Mouse (Mus musculus) hindbrain, embryonic 10.5 days (tissue): ENCODE measurements around the gene Celf5. TPM values are rescaled to one million over a fixed set of nuclear protein-coding genes. Genes with fewer than 3 reads are reported as not detected.
A peak's percentile ranks its signal among the peaks of the same experiment; 100 is the strongest.

Experiments used
- DNase-seq: peaks from one replicate; pipeline ENCODE4 v3.0.0-alpha.2; 2017; ENCODE audit warnings: low spot score
- H3K27ac ChIP-seq: fragments of 300-500 bp; sonication (generic); 2 replicates; pipeline ENCODE4 v1.5.1; 2016; ENCODE audit warnings: mild to moderate bottlenecking, moderate library complexity
- H3K27me3 ChIP-seq: fragments of 300-500 bp; sonication (generic); 2 replicates; pipeline ENCODE4 v1.6.1; 2016; ENCODE audit warnings: mild to moderate bottlenecking; ENCODE audit not compliant: poor library complexity, insufficient read depth, severe bottlenecking
- H3K36me3 ChIP-seq: fragments of 300-500 bp; sonication (generic); 2 replicates; pipeline ENCODE4 v1.6.1; 2016; ENCODE audit warnings: mild to moderate bottlenecking, moderate library complexity
- H3K4me1 ChIP-seq: fragments of 300-500 bp; sonication (generic); replicated peaks from 2 replicates; pipeline ENCODE4 v1.6.1; 2016; ENCODE audit warnings: mild to moderate bottlenecking
- H3K4me3 ChIP-seq: fragments of 300-500 bp; sonication (generic); 2 replicates; pipeline ENCODE4 v1.5.1; 2016; ENCODE audit warnings: mild to moderate bottlenecking, moderate library complexity
- H3K9me3 ChIP-seq: fragments of 300-500 bp; sonication (generic); 2 replicates; pipeline ENCODE4 v1.6.1; 2016; ENCODE audit warnings: mild to moderate bottlenecking, moderate library complexity
- WGBS: fragments of 180-500 bp; shearing (Covaris S2); methylation state at CpG from one replicate; pipeline ENCODE4 v1.1.7; 2016; 5-methylcytosine and 5-hydroxymethylcytosine counted together
- polyA plus RNA-seq: library from polyadenylated mRNA; unstranded; fragments of >200 nt; fragmentation: Nextera tagmentation; extraction: Ambion mirVana; gene quantifications from 2 replicates; pipeline ENCODE4 v1.2.1, GENCODE M21; 2016

Gene Celf5
- polyA plus RNA-seq, 1 experiment from 2014 or later, result 12.9 TPM

- H3K27ac ChIP-seq, result no peak overlapping the region
- no peaks in the 10 kb centered on the region for H3K36me3 ChIP-seq
- peak; percentile 3 for DNase-seq
- peaks cover 100% of the 10 kb centered on the region for H3K27me3 ChIP-seq
- 72% methylated on average over 4 of the region's 4 CpGs for WGBS
- H3K4me3 ChIP-seq, result peak overlapping the region; percentile 56; the same call in 1 of the 2 replicates
- H3K4me1 ChIP-seq, result peaks cover 45% of the 10 kb centered on the region
- H3K9me3 ChIP-seq, result no peaks in the 10 kb centered on the region
Observed at GRCm38 (mm10) chr10:81463531-81463930, 19.0 kb downstream of the Celf5 start.

DNA sequence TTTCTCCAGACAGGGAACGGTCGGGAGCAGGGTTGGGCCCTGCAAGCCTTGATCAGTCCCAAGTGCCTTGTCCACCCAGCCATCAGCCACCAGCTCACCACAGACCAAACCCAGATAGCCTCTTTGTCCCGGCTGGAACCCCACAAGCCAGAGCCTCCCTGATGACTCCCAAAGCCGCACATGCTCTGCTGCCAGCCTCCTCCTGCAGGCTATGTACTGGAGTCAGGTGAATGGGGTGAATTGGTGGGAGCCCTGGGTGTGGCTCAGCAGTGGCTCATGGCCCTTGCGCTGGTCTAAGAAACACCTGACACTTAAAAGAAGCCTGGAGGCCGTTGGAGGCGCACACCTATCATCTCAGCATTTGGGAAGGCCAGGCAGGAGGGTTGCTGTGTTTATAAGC lies 19.6 kb downstream of the Celf5 start:
- Histone ChIP-seq H3K4me1 (peaks cover 42% of the 10 kb centered on the region), H3K36me3 (no peaks in the 10 kb centered on the region), H3K9me3 (no peaks in the 10 kb centered on the region), H3K27me3 (peaks cover 100% of the 10 kb centered on the region), H3K4me3 (no peak overlapping the region), H3K27ac (no peak overlapping the region)
- no peak for DNase-seq
- WGBS, result 83% methylated on average over 7 of the region's 7 CpGs

GRCm38 (mm10) chr10:81462415-81462804 lies 20.1 kb downstream of the Celf5 start:
- no peak overlapping the region for H3K27ac ChIP-seq
- no peaks in the 10 kb centered on the region for H3K36me3 ChIP-seq
- 39% methylated on average over 7 of the region's 7 CpGs for WGBS
- no peak overlapping the region for H3K4me3 ChIP-seq
- H3K4me1 ChIP-seq, result peaks cover 37% of the 10 kb centered on the region
- no peak for DNase-seq
- peaks cover 100% of the 10 kb centered on the region for H3K27me3 ChIP-seq
- H3K9me3 ChIP-seq, result no peaks in the 10 kb centered on the region

GRCm38 (mm10) chr10:81461673-81462414 lies 20.7 kb downstream of the Celf5 start:
- Histone ChIP-seq H3K4me1 (peaks cover 37% of the 10 kb centered on the region), H3K9me3 (no peaks in the 10 kb centered on the region), H3K27me3 (peaks cover 100% of the 10 kb centered on the region), H3K4me3 (no peak overlapping the region), H3K27ac (no peak overlapping the region), H3K36me3 (no peaks in the 10 kb centered on the region)
- DNase-seq, result no peak
- 8% methylated on average over 16 of the region's 16 CpGs for WGBS

- H3K9me3 ChIP-seq, result no peaks in the 10 kb centered on the region
- peaks cover 100% of the 10 kb centered on the region for H3K27me3 ChIP-seq
- DNase-seq, result no peak
- peaks cover 37% of the 10 kb centered on the region for H3K4me1 ChIP-seq
- WGBS, result 39% methylated on average over 11 of the region's 11 CpGs
- no peak overlapping the region for H3K27ac ChIP-seq
- no peak overlapping the region for H3K4me3 ChIP-seq
- H3K36me3 ChIP-seq, result no peaks in the 10 kb centered on the region
Observed at GRCm38 (mm10) chr10:81460951-81461350, 21.6 kb downstream of the Celf5 start.

GRCm38 (mm10) chr10:81460471-81460870 lies 22.0 kb downstream of the Celf5 start:
- Histone ChIP-seq H3K4me1 (peaks cover 39% of the 10 kb centered on the region), H3K9me3 (no peaks in the 10 kb centered on the region), H3K27me3 (peaks cover 100% of the 10 kb centered on the region), H3K27ac (no peak overlapping the region), H3K36me3 (no peaks in the 10 kb centered on the region), H3K4me3 (no peak overlapping the region)
- DNase-seq, result no peak
- 25% methylated on average over 20 of the region's 20 CpGs for WGBS

DNA sequence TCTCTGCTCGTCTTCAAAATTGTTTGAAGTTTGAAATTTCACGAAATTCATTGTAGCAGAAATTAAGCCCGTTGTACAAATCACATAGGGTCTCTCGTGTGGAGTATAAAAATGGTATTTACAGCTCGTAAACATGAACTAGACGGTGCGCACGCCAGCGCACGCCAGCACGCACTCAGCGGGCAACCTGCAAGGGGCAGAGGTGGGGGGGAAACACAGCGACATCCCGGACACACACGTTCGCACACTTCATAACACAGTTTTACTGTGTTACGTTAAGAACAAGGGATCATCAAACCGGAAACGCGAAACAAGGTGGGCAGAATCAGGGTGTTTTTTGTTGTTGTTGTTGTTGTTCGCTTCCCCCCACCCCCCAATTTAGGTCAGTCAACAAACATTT lies 23.1 kb downstream of the Celf5 start:
- Histone ChIP-seq H3K36me3 (no peaks in the 10 kb centered on the region), H3K27me3 (peaks cover 100% of the 10 kb centered on the region), H3K4me1 (peaks cover 32% of the 10 kb centered on the region), H3K9me3 (no peaks in the 10 kb centered on the region), H3K27ac (no peak overlapping the region), H3K4me3 (no peak overlapping the region)
- no peak for DNase-seq
- WGBS, result 73% methylated on average over 21 of the region's 21 CpGs

DNA sequence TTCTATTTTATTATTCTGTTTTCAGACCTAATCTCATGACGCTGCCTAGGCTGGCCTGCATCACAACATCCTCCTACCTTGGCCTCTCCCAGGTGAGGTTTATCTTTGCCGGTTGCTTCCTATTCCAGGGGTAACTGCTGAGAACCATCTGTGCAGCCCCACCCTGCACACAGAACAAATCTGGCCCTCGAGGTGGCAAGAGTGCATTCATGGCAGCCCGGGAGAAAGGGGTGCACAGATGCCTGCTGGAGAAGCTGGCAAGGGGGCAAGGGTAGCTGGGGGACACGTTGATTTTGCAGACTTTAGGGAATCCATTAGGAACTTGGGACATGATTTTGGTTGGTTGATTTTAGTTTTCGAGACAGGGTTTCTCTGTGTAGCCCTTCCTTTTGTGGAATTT lies 24.2 kb downstream of the Celf5 start:
- Histone ChIP-seq H3K4me3 (no peak overlapping the region), H3K4me1 (peaks cover 22% of the 10 kb centered on the region), H3K9me3 (no peaks in the 10 kb centered on the region), H3K36me3 (no peaks in the 10 kb centered on the region), H3K27me3 (peaks cover 100% of the 10 kb centered on the region), H3K27ac (no peak overlapping the region)
- WGBS, result 84% methylated on average over 6 of the region's 6 CpGs
- DNase-seq, result no peak

DNA sequence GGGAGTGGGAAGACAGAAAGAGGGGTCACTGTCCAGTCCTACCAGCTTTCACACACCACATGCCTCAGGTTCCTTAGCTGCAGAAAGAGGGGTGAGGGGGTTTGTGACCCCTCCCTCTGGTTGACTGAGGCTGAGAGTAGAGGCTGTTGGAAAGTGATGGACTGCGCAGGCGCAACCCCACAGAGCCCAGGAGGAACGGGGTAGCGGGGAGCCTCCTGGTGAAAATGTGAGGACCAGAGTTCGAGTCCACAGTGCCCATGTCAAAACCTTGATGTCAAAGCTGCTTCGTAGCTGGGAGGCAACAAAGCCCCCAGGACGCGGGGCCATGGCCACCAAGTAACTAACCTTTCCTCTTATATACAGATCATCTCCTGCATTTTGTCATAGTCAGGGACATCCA lies 24.9 kb downstream of the Celf5 start:
- Histone ChIP-seq H3K4me1 (peaks cover 27% of the 10 kb centered on the region), H3K36me3 (no peaks in the 10 kb centered on the region), H3K9me3 (no peaks in the 10 kb centered on the region), H3K4me3 (no peak overlapping the region), H3K27ac (no peak overlapping the region), H3K27me3 (peaks cover 100% of the 10 kb centered on the region)
- DNase-seq, result no peak
- WGBS, result 86% methylated on average over 8 of the region's 8 CpGs

DNA sequence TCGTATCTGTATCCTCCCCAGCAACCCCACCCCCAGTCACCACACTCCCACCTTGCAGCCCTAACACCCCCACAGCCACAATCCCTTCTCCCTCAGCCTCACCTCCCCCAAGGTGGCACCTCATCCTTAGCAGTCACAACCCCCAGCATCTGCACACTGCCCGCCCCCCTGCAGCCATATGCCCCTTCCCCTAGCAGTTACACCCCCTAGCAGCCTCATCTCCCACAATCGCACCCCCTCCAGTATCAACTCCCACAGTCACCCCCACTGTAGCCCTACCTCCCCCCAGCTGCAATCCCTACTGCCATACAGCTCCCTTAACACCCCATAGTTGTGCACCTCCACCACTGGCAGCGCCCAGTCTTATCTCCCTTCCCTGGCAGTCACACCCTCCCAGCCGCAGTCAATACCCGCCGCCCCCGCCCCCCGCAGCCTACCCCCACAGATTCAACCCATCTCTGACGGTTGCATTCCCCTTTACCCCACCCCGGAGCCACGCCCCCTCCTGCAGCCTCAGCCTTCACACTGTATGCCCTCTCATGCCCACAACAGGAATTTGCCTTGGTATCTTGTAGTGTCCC lies 25.4 kb downstream of the Celf5 start:
- no peaks in the 10 kb centered on the region for H3K9me3 ChIP-seq
- peaks cover 100% of the 10 kb centered on the region for H3K27me3 ChIP-seq
- H3K4me1 ChIP-seq, result peaks cover 30% of the 10 kb centered on the region
- no peak overlapping the region for H3K27ac ChIP-seq
- no peak overlapping the region for H3K4me3 ChIP-seq
- DNase-seq, result no peak
- no peaks in the 10 kb centered on the region for H3K36me3 ChIP-seq
- 59% methylated on average over 12 of the region's 12 CpGs for WGBS

DNA sequence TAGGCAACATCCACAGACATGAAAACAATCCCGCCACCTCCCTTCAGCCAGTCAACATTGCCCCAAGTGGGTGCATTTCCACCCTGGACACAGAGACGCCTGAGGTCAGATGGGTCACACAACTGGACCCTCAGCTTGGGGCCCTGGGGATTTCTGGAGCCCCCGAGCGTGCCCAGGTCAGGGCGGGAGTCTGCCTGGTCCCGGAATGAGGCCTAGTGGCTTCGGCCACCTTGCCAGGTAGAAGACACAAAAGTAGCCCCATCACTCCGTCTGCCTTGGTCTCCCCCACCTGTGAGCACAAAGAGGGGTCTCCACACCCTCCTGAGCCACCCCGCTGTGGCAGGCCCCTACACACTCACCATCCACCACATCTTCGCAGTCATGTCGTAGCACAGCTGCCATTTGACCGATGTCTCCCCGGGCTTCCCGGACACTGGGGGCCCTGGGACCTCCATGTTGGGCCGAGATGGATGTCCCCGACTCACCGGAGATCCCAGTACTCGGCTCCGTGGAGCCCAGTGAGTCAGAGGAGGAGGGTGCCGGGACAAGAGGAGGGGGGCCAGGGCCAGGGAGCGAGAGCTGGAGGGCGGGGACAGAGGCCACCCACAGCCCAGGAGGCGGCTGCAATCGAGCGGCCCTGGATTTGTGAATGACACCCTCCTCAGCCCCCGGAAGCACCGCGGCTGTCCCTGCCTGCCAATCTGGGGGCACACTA lies 27.2 kb downstream of the Celf5 start, which contains the start of gene Nfic:
Gene Nfic (minus strand): TSS at position 455 of the 715 bp plus-strand sequence.
- 65% methylated on average over 28 of the region's 28 CpGs for WGBS
- Histone ChIP-seq H3K27me3 (peaks cover 100% of the 10 kb centered on the region), H3K27ac (no peak within 1 kb of the TSS), H3K4me1 (peaks cover 16% of the 10 kb centered on the region), H3K36me3 (no peaks in the 10 kb centered on the region), H3K4me3 (no peak within 1 kb of the TSS), H3K9me3 (no peaks in the 10 kb centered on the region)
- no peak for DNase-seq

DNA sequence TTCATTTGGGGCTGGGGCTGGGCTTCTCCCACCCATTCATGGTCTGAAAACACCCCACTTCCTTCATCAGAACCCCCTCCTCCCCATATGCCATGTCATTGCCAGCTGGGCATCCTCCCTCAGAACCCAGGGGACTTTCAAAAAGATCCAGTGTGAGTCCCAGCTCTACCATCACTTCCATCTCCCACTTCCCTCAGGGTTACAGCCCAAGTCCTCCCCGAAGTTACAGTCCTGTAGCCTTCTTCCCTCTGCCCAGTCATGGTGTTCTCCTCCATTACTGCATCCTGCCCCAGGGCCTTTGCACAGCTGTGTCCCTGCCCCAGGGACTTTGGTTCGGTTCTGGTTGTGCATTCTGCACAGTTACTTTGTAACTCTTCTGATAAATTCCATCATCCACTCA lies 28.4 kb downstream of the Celf5 start:
- no peaks in the 10 kb centered on the region for H3K9me3 ChIP-seq
- H3K27ac ChIP-seq, result no peak overlapping the region
- H3K36me3 ChIP-seq, result no peaks in the 10 kb centered on the region
- 75% methylated on average over 2 of the region's 2 CpGs for WGBS
- peaks cover 16% of the 10 kb centered on the region for H3K4me1 ChIP-seq
- no peak overlapping the region for H3K4me3 ChIP-seq
- no peak for DNase-seq
- peaks cover 89% of the 10 kb centered on the region for H3K27me3 ChIP-seq

- DNase-seq, result no peak
- H3K27ac ChIP-seq, result no peak overlapping the region
- H3K36me3 ChIP-seq, result no peaks in the 10 kb centered on the region
- WGBS, result 3% methylated on average over 14 of the region's 14 CpGs
- peaks cover 16% of the 10 kb centered on the region for H3K4me1 ChIP-seq
- peaks cover 77% of the 10 kb centered on the region for H3K27me3 ChIP-seq
- H3K4me3 ChIP-seq, result no peak overlapping the region
- H3K9me3 ChIP-seq, result no peaks in the 10 kb centered on the region
Observed at GRCm38 (mm10) chr10:81452947-81453288, 29.6 kb downstream of the Celf5 start.
